Mouse (Mus musculus) MEL (cell line): ENCODE measurements around the gene Tbc1d23. TPM values are rescaled to one million over a fixed set of nuclear protein-coding genes. Genes with fewer than 3 reads are reported as not detected.

Experiments used
- DNase-seq: peaks from one replicate; pipeline ENCODE4 v3.0.0; 2011; ENCODE audit warnings: low read depth, low spot score
- H3K27ac ChIP-seq: 2 replicates; pipeline ENCODE4 v1.5.1; 2012; ENCODE audit warnings: low read depth, mild to moderate bottlenecking, control low read depth, low read length, moderate library complexity; ENCODE audit not compliant: control insufficient read depth
- H3K27me3 ChIP-seq, 2 experiments: fragments of 150-350 bp in 1 of 2; sonication (generic) in 1 of 2; 2 replicates each; pipeline ENCODE4 v1.6.1; 2012; ENCODE audit warnings: low read length in 2 of 2, mild to moderate bottlenecking in 2 of 2, improper control_type of control experiment in 1 of 2, moderate library complexity in 1 of 2; ENCODE audit not compliant: insufficient read depth in 2 of 2, control insufficient read depth in 1 of 2
- H3K36me3 ChIP-seq, 2 experiments: 2 replicates each; pipeline ENCODE4 v1.6.1; 2012 to 2014; ENCODE audit warnings: low read length in 2 of 2, improper control_type of control experiment in 1 of 2, inconsistent platforms in 1 of 2, mild to moderate bottlenecking in 1 of 2; ENCODE audit not compliant: insufficient read depth in 2 of 2, control insufficient read depth in 1 of 2
- H3K4me1 ChIP-seq, 2 experiments: fragments of 150-350 bp in 1 of 2; sonication (generic) in 1 of 2; 2 replicates each; pipeline ENCODE4 v1.6.1; 2012; ENCODE audit warnings: low read length in 2 of 2, improper control_type of control experiment in 1 of 2, mild to moderate bottlenecking in 1 of 2; ENCODE audit not compliant: insufficient read depth in 2 of 2, control insufficient read depth in 1 of 2
- H3K4me3 ChIP-seq, 2 experiments: fragments of 150-350 bp in 1 of 2; sonication (generic) in 1 of 2; 2 replicates each; pipeline ENCODE4 v1.5.1; 2012; ENCODE audit warnings: low read depth in 2 of 2, low read length in 2 of 2, mild to moderate bottlenecking in 2 of 2, moderate library complexity in 2 of 2, control low read depth in 1 of 2, improper control_type of control experiment in 1 of 2; ENCODE audit not compliant: control insufficient read depth in 1 of 2, insufficient read depth in 1 of 2
- H3K79me2 ChIP-seq: 2 replicates; pipeline ENCODE4 v1.6.1; 2012; ENCODE audit warnings: mild to moderate bottlenecking, low read length, moderate library complexity; ENCODE audit not compliant: control insufficient read depth, poor library complexity, insufficient read depth
- H3K9ac ChIP-seq: 2 replicates; pipeline ENCODE4 v1.6.1; 2012; ENCODE audit warnings: low read depth, mild to moderate bottlenecking, control low read depth, low read length, moderate library complexity; ENCODE audit not compliant: control insufficient read depth, poor library complexity, severe bottlenecking
- H3K9me3 ChIP-seq: fragments of 150-350 bp; sonication (generic); replicated peaks from 2 replicates; pipeline ENCODE4 v1.6.1; 2012; ENCODE audit warnings: mild to moderate bottlenecking, low read length, improper control_type of control experiment, moderate library complexity; ENCODE audit not compliant: insufficient read depth
- BHLHE40 ChIP-seq: IDR thresholded peaks from 2 replicates; pipeline ENCODE4 v1.6.1; 2012; ENCODE audit warnings: low read depth, mild to moderate bottlenecking, inconsistent platforms, low read length, improper control_type of control experiment, borderline replicate concordance
- CHD1 ChIP-seq: IDR thresholded peaks from 2 replicates; pipeline ENCODE4 v1.6.1; 2012; ENCODE audit warnings: low read depth, mild to moderate bottlenecking, inconsistent platforms, low read length, improper control_type of control experiment
- CHD2 ChIP-seq: IDR thresholded peaks from 2 replicates; pipeline ENCODE4 v1.6.1; 2011; ENCODE audit warnings: low read length, improper control_type of control experiment
- E2F4 ChIP-seq: IDR thresholded peaks from 2 replicates; pipeline ENCODE4 v1.6.1; 2011; ENCODE audit warnings: low read depth, low read length, improper control_type of control experiment, borderline replicate concordance
- ELF1 ChIP-seq: IDR thresholded peaks from 2 replicates; pipeline ENCODE4 v1.6.1; 2014; ENCODE audit warnings: low read depth, mild to moderate bottlenecking, inconsistent platforms, low read length, improper control_type of control experiment, moderate library complexity
- EP300 ChIP-seq, 2 experiments: IDR thresholded peaks; 2 replicates each; pipeline ENCODE4 v1.6.1; 2011; ENCODE audit warnings: improper control_type of control experiment in 2 of 2, low read length in 2 of 2, low read depth in 1 of 2, mild to moderate bottlenecking in 1 of 2
- ETS1 ChIP-seq: IDR thresholded peaks from 2 replicates; pipeline ENCODE4 v1.6.1; 2012; ENCODE audit warnings: low read depth, mild to moderate bottlenecking, inconsistent platforms, low read length, improper control_type of control experiment, moderate library complexity
- GABPA ChIP-seq: IDR thresholded peaks from 2 replicates; pipeline ENCODE4 v1.6.1; 2012; ENCODE audit warnings: low read depth, mild to moderate bottlenecking, inconsistent platforms, low read length, improper control_type of control experiment, moderate library complexity
- GATA1 ChIP-seq: IDR thresholded peaks from 2 replicates; pipeline ENCODE4 v1.6.1; 2011; ENCODE audit warnings: low read depth, low read length, improper control_type of control experiment
- HCFC1 ChIP-seq: IDR thresholded peaks from 2 replicates; pipeline ENCODE4 v1.6.1; 2012; ENCODE audit warnings: low read depth, mild to moderate bottlenecking, inconsistent platforms, low read length, improper control_type of control experiment, moderate library complexity
- JUND ChIP-seq: IDR thresholded peaks from 2 replicates; pipeline ENCODE4 v1.6.1; 2011; ENCODE audit warnings: low read depth, mild to moderate bottlenecking, improper control_type of control experiment, low read length
- KAT2A ChIP-seq: conservative IDR thresholded peaks from 2 replicates; pipeline ENCODE4 v1.6.1; 2012; ENCODE audit warnings: low read depth, low read length, improper control_type of control experiment, inconsistent platforms
- MAFK ChIP-seq: IDR thresholded peaks from 2 replicates; pipeline ENCODE4 v1.6.1; 2011; ENCODE audit warnings: low read depth, mild to moderate bottlenecking, low read length, improper control_type of control experiment, borderline replicate concordance
- MAX ChIP-seq: IDR thresholded peaks from 2 replicates; pipeline ENCODE4 v1.6.1; 2011; ENCODE audit warnings: low read length, improper control_type of control experiment
- MAZ ChIP-seq: IDR thresholded peaks from 2 replicates; pipeline ENCODE4 v1.6.1; 2012; ENCODE audit warnings: low read depth, mild to moderate bottlenecking, inconsistent platforms, low read length, improper control_type of control experiment
- MEF2A ChIP-seq: IDR thresholded peaks from 2 replicates; pipeline ENCODE4 v1.6.1; 2014; ENCODE audit warnings: low read depth, mild to moderate bottlenecking, inconsistent platforms, low read length, improper control_type of control experiment; ENCODE audit not compliant: poor library complexity, insufficient replicate concordance, severe bottlenecking; ENCODE audit errors: extremely low read depth
- MXI1 ChIP-seq: IDR thresholded peaks from 2 replicates; pipeline ENCODE4 v1.6.1; 2011; ENCODE audit warnings: mild to moderate bottlenecking, low read depth, low read length, improper control_type of control experiment
- MYB ChIP-seq: IDR thresholded peaks from 2 replicates; pipeline ENCODE4 v1.6.1; 2011; ENCODE audit warnings: mild to moderate bottlenecking, low read depth, low read length, improper control_type of control experiment
- MYC ChIP-seq: IDR thresholded peaks from 2 replicates; pipeline ENCODE4 v1.6.1; 2011; ENCODE audit warnings: low read depth, mild to moderate bottlenecking, low read length, improper control_type of control experiment, moderate library complexity
- NELFE ChIP-seq: IDR thresholded peaks from 2 replicates; pipeline ENCODE4 v1.6.1; 2011; ENCODE audit warnings: low read depth, low read length, improper control_type of control experiment
- NRF1 ChIP-seq: IDR thresholded peaks from 2 replicates; pipeline ENCODE4 v1.6.1; 2014; ENCODE audit warnings: low read depth, mild to moderate bottlenecking, inconsistent platforms, low read length, improper control_type of control experiment, moderate library complexity; ENCODE audit not compliant: poor library complexity, insufficient read depth, severe bottlenecking
- POLR2A ChIP-seq, 2 experiments: IDR thresholded peaks; 2 replicates each; pipeline ENCODE4 v1.6.1; 2011 to 2012; ENCODE audit warnings: low read length in 2 of 2, mild to moderate bottlenecking in 2 of 2, control low read depth in 1 of 2, improper control_type of control experiment in 1 of 2, low read depth in 1 of 2, moderate library complexity in 1 of 2; ENCODE audit not compliant: control insufficient read depth in 1 of 2, insufficient read depth in 1 of 2, poor library complexity in 1 of 2
- POLR2AphosphoS2 ChIP-seq: IDR thresholded peaks from 2 replicates; pipeline ENCODE4 v1.6.1; 2011; ENCODE audit warnings: low read length, improper control_type of control experiment
- POLR2AphosphoS5 ChIP-seq: IDR thresholded peaks from 2 replicates; pipeline ENCODE4 v1.6.1; 2012; ENCODE audit warnings: low read depth, borderline replicate concordance, mild to moderate bottlenecking, inconsistent platforms, low read length, moderate library complexity, mixed read lengths
- RAD21 ChIP-seq: IDR thresholded peaks from 2 replicates; pipeline ENCODE4 v1.6.1; 2011; ENCODE audit warnings: mild to moderate bottlenecking, low read depth, low read length, improper control_type of control experiment
- RCOR1 ChIP-seq: IDR thresholded peaks from 2 replicates; pipeline ENCODE4 v1.6.1; 2012; ENCODE audit warnings: low read depth, mild to moderate bottlenecking, inconsistent platforms, low read length, improper control_type of control experiment
- SMC3 ChIP-seq: IDR thresholded peaks from 2 replicates; pipeline ENCODE4 v1.6.1; 2011; ENCODE audit warnings: low read depth, low read length, improper control_type of control experiment
- TAL1 ChIP-seq: IDR thresholded peaks from 2 replicates; pipeline ENCODE4 v1.6.1; 2012; ENCODE audit warnings: mild to moderate bottlenecking, inconsistent platforms, low read length, moderate library complexity, mixed read lengths
- TBP ChIP-seq: IDR thresholded peaks from 2 replicates; pipeline ENCODE4 v1.8.0; 2011; ENCODE audit warnings: low read depth, low read length, improper control_type of control experiment
- TCF12 ChIP-seq: IDR thresholded peaks from 2 replicates; pipeline ENCODE4 v1.6.1; 2014; ENCODE audit warnings: low read depth, mild to moderate bottlenecking, inconsistent platforms, low read length, improper control_type of control experiment, moderate library complexity
- UBTF ChIP-seq: IDR thresholded peaks from 2 replicates; pipeline ENCODE4 v1.6.1; 2012; ENCODE audit warnings: low read depth, mild to moderate bottlenecking, inconsistent platforms, low read length, improper control_type of control experiment, moderate library complexity, borderline replicate concordance; ENCODE audit not compliant: insufficient read depth
- USF1 ChIP-seq: IDR thresholded peaks from 2 replicates; pipeline ENCODE4 v1.6.1; 2014; ENCODE audit warnings: low read depth, mild to moderate bottlenecking, inconsistent platforms, low read length, improper control_type of control experiment, moderate library complexity
- ZC3H11A ChIP-seq: IDR thresholded peaks from 2 replicates; pipeline ENCODE4 v1.6.1; 2012; ENCODE audit warnings: low read depth, mild to moderate bottlenecking, inconsistent platforms, low read length, improper control_type of control experiment
- ZKSCAN1 ChIP-seq: IDR thresholded peaks from 2 replicates; pipeline ENCODE4 v1.6.1; 2012; ENCODE audit warnings: low read depth, mild to moderate bottlenecking, inconsistent platforms, low read length, improper control_type of control experiment, moderate library complexity
- ZMIZ1 ChIP-seq: IDR thresholded peaks from 2 replicates; pipeline ENCODE4 v1.6.1; 2012; ENCODE audit warnings: low read depth, mild to moderate bottlenecking, inconsistent platforms, low read length, improper control_type of control experiment, moderate library complexity
- polyA plus RNA-seq, 2 experiments: library from polyadenylated mRNA; stranded (reverse) in 1 of 2; unstranded in 1 of 2; fragments of >175 nt in 1 of 2; fragments of >200 nt in 1 of 2; gene quantifications; 2 replicates each; pipeline versions ENCODE4 v1.2.1 to v1.2.4; 2012; ENCODE audit warnings: low replicate concordance in 2 of 2, low read depth in 1 of 2; ENCODE audit not compliant: insufficient read length in 2 of 2, insufficient read depth in 1 of 2, missing spikeins in 1 of 2
- total RNA-seq: library from RNA; depleted of rRNA; stranded (reverse); fragments of 300-350 nt; gene quantifications from 2 replicates; pipeline ENCODE4 v1.2.3, GENCODE M21; 2012

Tbc1d23 gene
- total and polyA plus RNA-seq, 3 experiments: 16.9 to 18.1 TPM; not detected in 1

GRCm38 (mm10) chr16:57120913-57121815, 110.1 kb downstream of the Tbc1d23 start, which contains the start of gene Tomm70a:
Gene Tomm70a (plus strand): TSS chr16:57121703.
- Histone ChIP-seq H3K9me3 (no peaks in the 10 kb centered on the region), H3K27me3 (no peaks in the 10 kb centered on the region)
- TF ChIP-seq TBP (peak; percentile 77; the same call in 1 of the 2 replicates), USF1 (no peak), MXI1 (peak; percentile 89), UBTF (no peak), MAFK (no peak), EP300 (IDR thresholded peaks at IDR 0.05; ENCODE audit: low read depth in 1 of 2, low read length in 2 of 2) (peak in 1 of 2 experiments; percentile 26; a peak in 1 of 4 replicates), BHLHE40 (no peak), TAL1 (no peak), ZMIZ1 (peak; percentile 61; the same call in 1 of the 2 replicates), ELF1 (peak; percentile 80), POLR2A (IDR thresholded peaks at IDR 0.05; ENCODE audit: control insufficient read depth in 1 of 2, insufficient read depth in 1 of 2, low read depth in 1 of 2, low read length in 2 of 2, poor library complexity in 1 of 2) (peak in 1 of 2 experiments; percentile 84; a peak in 3 of 4 replicates), CHD1 (peak; percentile 99), MYB (no peak; the same call in 1 of the 2 replicates), NELFE (peak; percentile 84), RCOR1 (no peak), POLR2AphosphoS5 (no peak), ETS1 (no peak), E2F4 (no peak), ZKSCAN1 (no peak), GATA1 (no peak), JUND (no peak), NRF1 (no peak), CHD2 (peak; percentile 68), KAT2A (peak; percentile 87), GABPA (no peak), TCF12 (peak; percentile 43), HCFC1 (peak; percentile 94), ZC3H11A (0 out of 2 replicates have a peak, but pooled peaks have one; percentile 14), SMC3 (no peak), POLR2AphosphoS2 (peak; percentile 52; the same call in 1 of the 2 replicates), MEF2A (no peak), MAZ (peak; percentile 77; the same call in 1 of the 2 replicates), MYC (peak; percentile 92), MAX (peak; percentile 81), RAD21 (no peak)

More at GRCm38 (mm10) chr16:57120913-57121815, 110.1 kb downstream of the Tbc1d23 start, which contains the start of gene Tomm70a:
- Histone ChIP-seq H3K9ac (peak within 1 kb of the TSS; percentile 95), H3K4me3 (peak within 1 kb of the TSS; percentile 61 to 79), H3K27ac (peak within 1 kb of the TSS; percentile 92), H3K79me2 (peaks cover 37% of the 10 kb centered on the region), H3K36me3 (peaks cover 1 to 34% of the 10 kb centered on the region in 2 experiments), H3K4me1 (peaks cover 4 to 22% of the 10 kb centered on the region in 2 experiments; a peak in 3 of 4 replicates)
- peak; percentile 99 for DNase-seq
